Mouse (Mus musculus) liver, embryonic 14.5 days (tissue): ENCODE data around the gene Gm10840.

Experiments used
- CTCF ChIP-seq: IDR thresholded peaks from 2 replicates; pipeline ENCODE4 v1.5.1; 2016; ENCODE audit warnings: antibody characterized with exemption, low read depth, control low read depth
- EP300 ChIP-seq: IDR thresholded peaks from 2 replicates; pipeline ENCODE4 v1.6.1; 2016; ENCODE audit warnings: antibody characterized with exemption, low read depth

DNA sequence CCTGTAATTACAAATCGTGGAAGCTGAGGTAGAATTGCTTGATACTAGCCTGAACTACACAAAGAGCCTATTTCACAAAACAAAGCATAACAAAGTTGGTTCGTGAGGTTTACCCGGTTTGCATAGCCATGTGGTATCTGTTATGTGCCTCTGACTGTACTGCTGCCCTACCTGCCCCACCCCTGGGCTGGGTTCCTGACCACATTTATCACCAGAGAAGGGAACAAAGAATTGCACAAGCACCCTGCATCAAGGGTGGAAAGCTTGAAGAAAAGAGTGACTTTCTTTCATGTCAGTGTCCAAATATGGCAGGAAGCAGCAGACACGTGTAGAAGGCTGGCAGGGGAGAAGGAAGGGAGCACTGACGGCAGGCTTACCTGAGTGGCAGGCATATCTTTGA, 6.8 kb downstream of the Gm10840 start:
- no peak for TF ChIP-seq EP300
- no peak for TF ChIP-seq CTCF
